Mouse (Mus musculus) embryonic fibroblast, embryonic 13.5 days (primary cell): Measurements from ENCODE around the gene Bnip2.

Experiments
- CTCF ChIP-seq: IDR thresholded peaks from 2 replicates; pipeline ENCODE4 v1.5.1; 2011; ENCODE audit warnings: mild to moderate bottlenecking, control low read depth, low read length, moderate library complexity, borderline replicate concordance; ENCODE audit not compliant: insufficient read depth
- POLR2A ChIP-seq: IDR thresholded peaks from 2 replicates; pipeline ENCODE4 v1.6.1; 2011; ENCODE audit warnings: low read depth, mild to moderate bottlenecking, control low read depth, low read length, moderate library complexity

- TF ChIP-seq CTCF: no peak
- no peak for TF ChIP-seq POLR2A
Measured at GRCm38 (mm10) chr9:69985526-69985925, 3.7 kb upstream of the Bnip2 start.
